Mouse (Mus musculus): ENCODE data around the gene Serpinb6d. TPM values are rescaled to one million over a fixed set of nuclear protein-coding genes. Genes with fewer than 3 reads are reported as not detected.

Serpinb6d gene
- polyA plus RNA-seq (2015; fragmentation: Nextera tagmentation; extraction: Ambion mirVana), result not detected in 2 replicates

GRCm38 (mm10) chr13:33661105-33661504 lies at the start of gene Serpinb6d:
Gene Serpinb6d, plus strand, starts transcription at chr13:33661405.

Other genes with a start within 250 kb of the Serpinb6d start
- not detected in 2 replicates for gene Serpinb9g, start 176.6 kb upstream of the Serpinb6d start, polyA plus RNA-seq (2015; fragmentation: Nextera tagmentation; extraction: Ambion mirVana)
- gene Serpinb6e, start 182.0 kb downstream of the Serpinb6d start, polyA plus RNA-seq (2015; fragmentation: Nextera tagmentation; extraction: Ambion mirVana), result not detected in 2 replicates
- gene Serpinb6c, start 244.3 kb downstream of the Serpinb6d start, polyA plus RNA-seq (2015; fragmentation: Nextera tagmentation; extraction: Ambion mirVana), result 0.46 and 1.9 TPM in 2 replicates

All from neural tube, postnatal 0 days (tissue).